Mouse (Mus musculus): ENCODE data around the gene Cep72. TPM values are rescaled to one million over a fixed set of nuclear protein-coding genes. Genes with fewer than 3 reads are reported as not detected.

Gene Cep72
- polyA plus RNA-seq, 1 experiment from 2014 or later: 20.9 TPM

DNA sequence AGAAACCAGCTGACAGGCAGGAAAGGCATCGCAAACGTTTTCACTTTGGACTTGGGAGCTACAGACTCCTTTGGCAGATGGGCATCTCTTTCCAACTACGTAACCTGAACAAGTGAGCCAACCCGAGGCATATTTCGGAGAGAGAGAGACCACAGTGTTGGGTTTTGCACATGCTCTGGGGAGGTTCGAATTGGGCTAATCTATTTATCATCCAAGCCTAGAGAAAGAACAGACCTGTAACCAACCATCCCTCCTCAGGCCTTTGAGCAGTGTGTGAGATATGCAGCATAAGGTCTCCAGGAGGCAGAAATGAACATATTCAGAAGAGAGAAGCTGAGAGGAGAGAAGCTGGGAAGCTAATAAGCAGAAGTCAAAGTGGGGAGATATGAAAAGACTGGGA is 61.1 kb downstream of the Cep72 start:
- WGBS: 82% methylated on average over 6 of the region's 6 CpGs
- Histone ChIP-seq H3K27me3 (ENCODE audit: control insufficient read depth, insufficient read depth, low read length) (no peaks in the 10 kb centered on the region), H3K36me3 (ENCODE audit: control insufficient read depth, insufficient read depth, low read length) (no peaks in the 10 kb centered on the region), H3K4me1 (ENCODE audit: control insufficient read depth, insufficient read depth, low read length) (no peaks in the 10 kb centered on the region), H3K4me2 (replicated peaks; ENCODE audit: low read depth, low read length) (no peak overlapping the region), H3K9ac (ENCODE audit: low read depth, low read length) (no peak overlapping the region), H3K4me3 (ENCODE audit: low read length) (no peak overlapping the region), H3K9me3 (ENCODE audit: control insufficient read depth, low read length) (no peaks in the 10 kb centered on the region), H3K27ac (ENCODE audit: low read depth, low read length) (no peak overlapping the region)
- ATAC-seq (ENCODE audit: low FRiP score, low TSS enrichment): no peak

DNA sequence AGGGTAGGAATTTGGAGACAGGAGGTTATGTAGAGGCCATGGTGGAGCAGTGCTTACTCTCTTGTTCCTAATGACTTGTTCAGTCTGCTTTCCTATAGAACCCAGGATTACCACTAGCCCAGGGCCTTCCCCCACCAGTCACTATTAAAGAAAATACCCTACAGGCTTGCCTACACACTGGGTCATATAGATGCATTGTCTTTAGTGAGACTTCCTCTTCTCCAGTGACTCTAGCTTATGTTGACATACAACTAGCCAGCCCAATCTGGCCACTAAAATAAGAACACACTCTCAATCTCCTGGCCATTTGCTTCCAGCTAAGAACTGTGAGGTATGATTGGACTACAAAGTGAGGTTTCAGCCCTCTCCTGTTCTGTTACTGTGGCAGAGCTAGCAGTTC is 61.6 kb downstream of the Cep72 start:
- ATAC-seq (ENCODE audit: low FRiP score, low TSS enrichment): no peak
- no peak overlapping the region for H3K27ac ChIP-seq (ENCODE audit: low read depth, low read length)
- H3K9ac ChIP-seq (ENCODE audit: low read depth, low read length): no peak overlapping the region
- H3K4me3 ChIP-seq (ENCODE audit: low read length): no peak overlapping the region
- no peaks in the 10 kb centered on the region for H3K9me3 ChIP-seq (ENCODE audit: control insufficient read depth, low read length)
- H3K4me1 ChIP-seq (ENCODE audit: control insufficient read depth, insufficient read depth, low read length): no peaks in the 10 kb centered on the region
- H3K4me2 ChIP-seq (replicated peaks; ENCODE audit: low read depth, low read length): no peak overlapping the region
- H3K27me3 ChIP-seq (ENCODE audit: control insufficient read depth, insufficient read depth, low read length): no peaks in the 10 kb centered on the region
- H3K36me3 ChIP-seq (ENCODE audit: control insufficient read depth, insufficient read depth, low read length): no peaks in the 10 kb centered on the region

DNA sequence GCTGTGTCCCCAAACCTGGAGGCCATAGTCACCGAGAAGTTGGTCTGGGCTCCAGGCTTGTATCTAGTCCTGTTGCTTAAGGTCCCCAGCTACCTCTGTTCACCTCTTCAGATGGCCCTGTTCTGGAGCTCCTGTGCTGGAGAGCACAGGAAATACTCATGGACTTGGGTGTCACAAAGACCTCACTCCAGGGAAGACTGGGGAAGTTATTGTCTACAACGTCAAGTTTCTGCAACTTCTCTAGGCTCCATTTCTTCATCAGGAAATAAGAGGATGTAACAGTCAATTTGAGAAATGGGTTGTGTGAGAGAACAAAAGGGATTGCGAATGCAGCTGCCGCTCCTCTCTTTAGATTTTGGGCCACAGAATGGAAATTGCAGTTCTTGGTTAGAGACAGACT is 65.6 kb downstream of the Cep72 start:
- H3K4me3 ChIP-seq (ENCODE audit: low read length): no peak overlapping the region
- no peak overlapping the region for H3K27ac ChIP-seq (ENCODE audit: low read depth, low read length)
- ATAC-seq (ENCODE audit: low FRiP score, low TSS enrichment): no peak
- H3K4me2 ChIP-seq (replicated peaks; ENCODE audit: low read depth, low read length): no peak overlapping the region
- WGBS: 86% methylated on average over 4 of the region's 4 CpGs
- no peaks in the 10 kb centered on the region for H3K4me1 ChIP-seq (ENCODE audit: control insufficient read depth, insufficient read depth, low read length)
- H3K27me3 ChIP-seq (ENCODE audit: control insufficient read depth, insufficient read depth, low read length): no peaks in the 10 kb centered on the region
- no peaks in the 10 kb centered on the region for H3K36me3 ChIP-seq (ENCODE audit: control insufficient read depth, insufficient read depth, low read length)
- H3K9me3 ChIP-seq (ENCODE audit: control insufficient read depth, low read length): no peaks in the 10 kb centered on the region
- no peak overlapping the region for H3K9ac ChIP-seq (ENCODE audit: low read depth, low read length)

DNA sequence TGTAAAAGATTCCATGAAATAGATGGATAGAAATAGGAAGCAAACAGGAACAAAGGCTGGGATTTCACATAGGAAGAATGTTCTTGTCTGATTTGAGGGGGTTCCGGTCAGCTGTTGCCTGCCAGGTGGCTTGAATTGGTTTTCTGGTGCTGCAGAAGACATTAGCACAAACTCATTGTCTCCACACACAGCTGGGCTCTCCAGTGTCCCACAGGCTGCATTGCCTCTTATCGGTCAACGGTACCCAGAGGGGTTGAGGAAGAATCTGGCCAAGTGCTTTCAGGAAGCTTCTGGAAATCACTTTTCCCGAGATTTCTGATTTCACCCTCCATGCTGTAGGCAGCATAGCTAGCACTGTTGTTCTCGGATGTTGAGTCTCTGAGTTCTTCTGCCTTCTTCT is 70.8 kb downstream of the Cep72 start:
- WGBS: 83% methylated on average over 5 of the region's 5 CpGs
- Histone ChIP-seq H3K4me3 (ENCODE audit: low read length) (no peak overlapping the region), H3K9me3 (ENCODE audit: control insufficient read depth, low read length) (no peaks in the 10 kb centered on the region), H3K4me1 (ENCODE audit: control insufficient read depth, insufficient read depth, low read length) (no peaks in the 10 kb centered on the region), H3K36me3 (ENCODE audit: control insufficient read depth, insufficient read depth, low read length) (no peaks in the 10 kb centered on the region), H3K4me2 (replicated peaks; ENCODE audit: low read depth, low read length) (no peak overlapping the region), H3K27me3 (ENCODE audit: control insufficient read depth, insufficient read depth, low read length) (no peaks in the 10 kb centered on the region), H3K27ac (ENCODE audit: low read depth, low read length) (no peak overlapping the region), H3K9ac (ENCODE audit: low read depth, low read length) (no peak overlapping the region)
- ATAC-seq (ENCODE audit: low FRiP score, low TSS enrichment): no peak

- H3K4me3 ChIP-seq (ENCODE audit: low read length): no peak overlapping the region
- ATAC-seq (ENCODE audit: low FRiP score, low TSS enrichment): no peak
- no peak overlapping the region for H3K4me2 ChIP-seq (replicated peaks; ENCODE audit: low read depth, low read length)
- no peaks in the 10 kb centered on the region for H3K27me3 ChIP-seq (ENCODE audit: control insufficient read depth, insufficient read depth, low read length)
- no peak overlapping the region for H3K27ac ChIP-seq (ENCODE audit: low read depth, low read length)
- no peaks in the 10 kb centered on the region for H3K36me3 ChIP-seq (ENCODE audit: control insufficient read depth, insufficient read depth, low read length)
- H3K4me1 ChIP-seq (ENCODE audit: control insufficient read depth, insufficient read depth, low read length): no peaks in the 10 kb centered on the region
- H3K9me3 ChIP-seq (ENCODE audit: control insufficient read depth, low read length): no peaks in the 10 kb centered on the region
- no peak overlapping the region for H3K9ac ChIP-seq (ENCODE audit: low read depth, low read length)
- 76% methylated on average over 2 of the region's 2 CpGs for WGBS
Observed at GRCm38 (mm10) chr13:73990761-73991160, 71.3 kb downstream of the Cep72 start.

GRCm38 (mm10) chr13:73990325-73990724 is 71.8 kb downstream of the Cep72 start:
- 78% methylated on average over 5 of the region's 5 CpGs for WGBS
- ATAC-seq (ENCODE audit: low FRiP score, low TSS enrichment): no peak
- Histone ChIP-seq H3K27ac (ENCODE audit: low read depth, low read length) (no peak overlapping the region), H3K4me3 (ENCODE audit: low read length) (no peak overlapping the region), H3K27me3 (ENCODE audit: control insufficient read depth, insufficient read depth, low read length) (no peaks in the 10 kb centered on the region), H3K4me1 (ENCODE audit: control insufficient read depth, insufficient read depth, low read length) (no peaks in the 10 kb centered on the region), H3K9me3 (ENCODE audit: control insufficient read depth, low read length) (no peaks in the 10 kb centered on the region), H3K9ac (ENCODE audit: low read depth, low read length) (no peak overlapping the region), H3K36me3 (ENCODE audit: control insufficient read depth, insufficient read depth, low read length) (no peaks in the 10 kb centered on the region), H3K4me2 (replicated peaks; ENCODE audit: low read depth, low read length) (no peak overlapping the region)

Other genes starting within 250 kb of the Cep72 start
- gene Nkd2, start 214.7 kb downstream of the Cep72 start, polyA plus RNA-seq (2014; fragmentation: Nextera tagmentation; extraction: Ambion mirVana): 3.7 and 4.1 TPM in 2 replicates
- gene Trip13, start 124.5 kb downstream of the Cep72 start, polyA plus RNA-seq (2014; fragmentation: Nextera tagmentation; extraction: Ambion mirVana): 44.1 and 54.9 TPM in 2 replicates
- gene Brd9, start 124.5 kb downstream of the Cep72 start, polyA plus RNA-seq (2014; fragmentation: Nextera tagmentation; extraction: Ambion mirVana): 41.9 and 47.7 TPM in 2 replicates
- gene Zdhhc11, start 98.4 kb downstream of the Cep72 start, polyA plus RNA-seq (2014; fragmentation: Nextera tagmentation; extraction: Ambion mirVana): not detected in 2 replicates
- gene Tppp, start 52.9 kb downstream of the Cep72 start, polyA plus RNA-seq (2014; fragmentation: Nextera tagmentation; extraction: Ambion mirVana): 0.31 and 0.55 TPM in 2 replicates
- gene Slc9a3, start 59.2 kb upstream of the Cep72 start, polyA plus RNA-seq (2014; fragmentation: Nextera tagmentation; extraction: Ambion mirVana): 0.16 and 0.23 TPM in 2 replicates
- gene Exoc3, start 146.4 kb upstream of the Cep72 start, polyA plus RNA-seq (2014; fragmentation: Nextera tagmentation; extraction: Ambion mirVana): 65.8 and 83.2 TPM in 2 replicates
- 0.39 and 0.65 TPM in 2 replicates for gene Ahrr, start 230.0 kb upstream of the Cep72 start, polyA plus RNA-seq (2014; fragmentation: Nextera tagmentation; extraction: Ambion mirVana)

Data from kidney, embryonic 14.5 days (tissue).